Mouse (Mus musculus) limb, embryonic 13.5 days (tissue): ENCODE data around the gene Pola2. TPM values are rescaled to one million over a fixed set of nuclear protein-coding genes. Genes with fewer than 3 reads are reported as not detected.

Experiments used
- ATAC-seq: fragments of 200-750 bp; cut with Nextera tagmentation; 2 replicates; pipeline ENCODE4 v1.8.0; 2017; ENCODE audit warnings: low read depth, moderate number of reproducible peaks, moderate TSS enrichment; ENCODE audit not compliant: low FRiP score
- H3K27ac ChIP-seq: fragments of 300-500 bp; sonication (generic); 2 replicates; pipeline ENCODE4 v1.5.1; 2015; ENCODE audit warnings: inconsistent platforms, mild to moderate bottlenecking, moderate library complexity
- H3K27me3 ChIP-seq: fragments of 300-500 bp; sonication (generic); 2 replicates; pipeline ENCODE4 v1.6.1; 2015; ENCODE audit warnings: mild to moderate bottlenecking, inconsistent platforms
- H3K36me3 ChIP-seq: fragments of 300-500 bp; sonication (generic); 2 replicates; pipeline ENCODE4 v1.6.1; 2015; ENCODE audit warnings: inconsistent platforms, mild to moderate bottlenecking, moderate library complexity
- H3K4me1 ChIP-seq: fragments of 300-500 bp; sonication (generic); 2 replicates; pipeline ENCODE4 v1.6.1; 2015; ENCODE audit warnings: inconsistent platforms
- H3K4me2 ChIP-seq: fragments of 300-500 bp; sonication (generic); replicated peaks from 2 replicates; pipeline ENCODE4 v1.6.1; 2015; ENCODE audit warnings: inconsistent platforms, mild to moderate bottlenecking, moderate library complexity
- H3K4me3 ChIP-seq: fragments of 300-500 bp; sonication (generic); 2 replicates; pipeline ENCODE4 v1.5.1; 2015; ENCODE audit warnings: moderate library complexity, mild to moderate bottlenecking, inconsistent platforms
- H3K9ac ChIP-seq: fragments of 300-500 bp; sonication (generic); 2 replicates; pipeline ENCODE4 v1.6.1; 2015; ENCODE audit warnings: mild to moderate bottlenecking, inconsistent platforms
- H3K9me3 ChIP-seq: fragments of 300-500 bp; sonication (generic); 2 replicates; pipeline ENCODE4 v1.6.1; 2016; ENCODE audit warnings: inconsistent platforms
- WGBS: fragments of 180-500 bp; shearing (Covaris S2); methylation state at CpG from one replicate; pipeline ENCODE4 v1.1.7; 2015; 5-methylcytosine and 5-hydroxymethylcytosine counted together
- polyA plus RNA-seq: library from polyadenylated mRNA; unstranded; fragments of >200 nt; fragmentation: Nextera tagmentation; extraction: Ambion mirVana; gene quantifications from 2 replicates; pipeline ENCODE4 v1.2.1, GENCODE M21; 2015

Gene Pola2
- polyA plus RNA-seq, 1 experiment from 2014 or later, result 75.7 TPM

- ATAC-seq, result no peak
- Histone ChIP-seq H3K36me3 (peaks cover 23% of the 10 kb centered on the region), H3K9ac (no peak overlapping the region), H3K4me1 (peaks cover 19% of the 10 kb centered on the region), H3K4me2 (peak overlapping the region; percentile 7; the same call in 1 of the 2 replicates), H3K9me3 (no peaks in the 10 kb centered on the region), H3K4me3 (no peak overlapping the region), H3K27me3 (no peaks in the 10 kb centered on the region), H3K27ac (no peak overlapping the region)
- WGBS, result 89% methylated on average over 12 of the region's 12 CpGs
These were observed 72.3 kb downstream of the Pola2 start for GRCm38 (mm10) chr19:5891521-5892258.

Other genes with a start within 250 kb of the Pola2 start
- gene Ehbp1l1, start 237.9 kb downstream of the Pola2 start, polyA plus RNA-seq, result 20.4 and 21.2 TPM in 2 replicates
- 128 and 141 TPM in 2 replicates for gene Fam89b, start 234.5 kb downstream of the Pola2 start, polyA plus RNA-seq
- 41.1 and 48.9 TPM in 2 replicates for gene Ltbp3, start 223.3 kb downstream of the Pola2 start, polyA plus RNA-seq
- 76.9 and 82.7 TPM in 2 replicates for gene Scyl1, start 192.8 kb downstream of the Pola2 start, polyA plus RNA-seq
- gene Frmd8, start 88.9 kb downstream of the Pola2 start, polyA plus RNA-seq, result 30.1 and 32.2 TPM in 2 replicates
- 2.3 and 2.4 TPM in 2 replicates for gene Slc25a45, start 86.4 kb downstream of the Pola2 start, polyA plus RNA-seq
- 4.7 and 5.5 TPM in 2 replicates for gene Tigd3, start 70.1 kb downstream of the Pola2 start, polyA plus RNA-seq
- 174 and 185 TPM in 2 replicates for gene Dpf2, start 51.2 kb downstream of the Pola2 start, polyA plus RNA-seq
- gene Cdc42ep2, start 39.4 kb downstream of the Pola2 start, polyA plus RNA-seq, result 4.7 and 5.3 TPM in 2 replicates
- gene Slc22a20, start 21.9 kb upstream of the Pola2 start, polyA plus RNA-seq, result not detected in 2 replicates
- 7.1 and 8.0 TPM in 2 replicates for gene Capn1, start 51.7 kb upstream of the Pola2 start, polyA plus RNA-seq
- gene Syvn1, start 82.4 kb upstream of the Pola2 start, polyA plus RNA-seq, result 27.2 and 34.0 TPM in 2 replicates
- 76.9 and 80.0 TPM in 2 replicates for gene Mrpl49, start 93.6 kb upstream of the Pola2 start, polyA plus RNA-seq
- 760 and 823 TPM in 2 replicates for gene Fau, start 93.6 kb upstream of the Pola2 start, polyA plus RNA-seq
- gene Znhit2, start 97.0 kb upstream of the Pola2 start, polyA plus RNA-seq, result 29.0 and 29.8 TPM in 2 replicates
- 17.4 and 24.0 TPM in 2 replicates for gene Tm7sf2, start 104.2 kb upstream of the Pola2 start, polyA plus RNA-seq
- gene Vps51, start 113.0 kb upstream of the Pola2 start, polyA plus RNA-seq, result 69.7 and 72.5 TPM in 2 replicates
- not detected in 2 replicates for gene Tmem262, start 115.8 kb upstream of the Pola2 start, polyA plus RNA-seq
- 1.9 and 2.3 TPM in 2 replicates for gene Gm28374, start 118.1 kb upstream of the Pola2 start, polyA plus RNA-seq
- 85.9 and 92.5 TPM in 2 replicates for gene Zfpl1, start 120.8 kb upstream of the Pola2 start, polyA plus RNA-seq
- 36.5 and 37.6 TPM in 2 replicates for gene Cdca5, start 120.8 kb upstream of the Pola2 start, polyA plus RNA-seq
- gene AC131692.1, start 130.2 kb upstream of the Pola2 start, polyA plus RNA-seq, result 0.73 TPM in 1 of 2 replicates, not detected in the other
- gene Naaladl1, start 141.6 kb upstream of the Pola2 start, polyA plus RNA-seq, result 0.46 and 0.65 TPM in 2 replicates
- 42.9 and 44.0 TPM in 2 replicates for gene Sac3d1, start 154.4 kb upstream of the Pola2 start, polyA plus RNA-seq
- gene Snx15, start 164.1 kb upstream of the Pola2 start, polyA plus RNA-seq, result 33.0 and 33.7 TPM in 2 replicates
- not detected in 2 replicates for gene Batf2, start 176.8 kb upstream of the Pola2 start, polyA plus RNA-seq
- 88.7 and 90.4 TPM in 2 replicates for gene Arl2, start 177.3 kb upstream of the Pola2 start, polyA plus RNA-seq
- gene Majin, start 220.2 kb upstream of the Pola2 start, polyA plus RNA-seq, result not detected in 2 replicates